Mouse (Mus musculus) cerebellum, adult 2 months (tissue): ENCODE data around the gene Zmynd10.
A peak's percentile ranks its signal among the peaks of the same experiment; 100 is the strongest.

ENCODE experiments used
- CTCF ChIP-seq: fragments of 200-500 bp; IDR thresholded peaks from 2 replicates; pipeline ENCODE4 v1.5.1; 2011; ENCODE audit warnings: low read depth, mild to moderate bottlenecking, control low read depth, low read length, moderate library complexity, borderline replicate concordance; ENCODE audit not compliant: insufficient read depth
- POLR2A ChIP-seq: fragments of 200-500 bp; IDR thresholded peaks from 2 replicates; pipeline ENCODE4 v1.6.1; 2011; ENCODE audit warnings: low read length, control low read depth, borderline replicate concordance; ENCODE audit not compliant: insufficient read depth

- peak; percentile 100 for TF ChIP-seq CTCF
- TF ChIP-seq POLR2A = no peak
Measured at GRCm38 (mm10) chr9:107514303-107514955, 32.7 kb upstream of the Zmynd10 start.
